Mouse (Mus musculus) cortical plate, adult 2 months (tissue): ENCODE measurements around the gene Spata9. TPM values are rescaled to one million over a fixed set of nuclear protein-coding genes. Genes with fewer than 3 reads are reported as not detected.
A peak's percentile ranks its signal among the peaks of the same experiment; 100 is the strongest.
"Not testable (repeated sequence)": the region's sequence is repeated elsewhere in the genome, so short reads cannot be mapped to it uniquely, and the experiment has no call there.

ENCODE experiments used
- H3K27ac ChIP-seq: fragments of 200-500 bp; 2 replicates; pipeline ENCODE4 v1.5.1; 2012; ENCODE audit warnings: low read length, control low read depth, inconsistent platforms; ENCODE audit not compliant: insufficient read depth
- H3K4me1 ChIP-seq: fragments of 200-500 bp; 2 replicates; pipeline ENCODE4 v1.6.1; 2011; ENCODE audit warnings: low read length; ENCODE audit not compliant: control insufficient read depth, insufficient read depth
- H3K4me3 ChIP-seq: fragments of 200-500 bp; 2 replicates; pipeline ENCODE4 v1.5.1; 2011; ENCODE audit warnings: mild to moderate bottlenecking, low read length, control low read depth; ENCODE audit not compliant: insufficient read depth
- CTCF ChIP-seq: fragments of 200-500 bp; IDR thresholded peaks from 2 replicates; pipeline ENCODE4 v1.5.1; 2011; ENCODE audit warnings: mild to moderate bottlenecking, control low read depth, low read length; ENCODE audit not compliant: insufficient read depth; ENCODE audit errors: extremely low read depth
- POLR2A ChIP-seq: fragments of 200-500 bp; IDR thresholded peaks from 2 replicates; pipeline ENCODE4 v1.6.1; 2011; ENCODE audit warnings: mild to moderate bottlenecking, low read length, control low read depth; ENCODE audit not compliant: insufficient read depth; ENCODE audit errors: extremely low read depth
- polyA plus RNA-seq: library from polyadenylated mRNA; depleted of rRNA; stranded (reverse); fragments of >200 nt; gene quantifications from 2 replicates; pipeline ENCODE4 v1.2.3, GENCODE M21; 2012; rRNA removed

The Spata9 gene
- 0.23 and 0.26 TPM in 2 replicates for polyA plus RNA-seq

- TF ChIP-seq POLR2A (no peak), CTCF (no peak)
- H3K4me3 ChIP-seq: no peak within 1 kb of the TSS
- H3K4me1 ChIP-seq: no peaks in the 10 kb centered on the region
- no peak within 1 kb of the TSS for H3K27ac ChIP-seq
These were observed at the start of gene Spata9 for GRCm38 (mm10) chr13:75966850-75967249. Gene Spata9, plus strand, starts transcription at chr13:75967150.

- Histone ChIP-seq H3K27ac (no peak overlapping the region; the same call in 1 of the 2 replicates), H3K4me3 (no peak overlapping the region), H3K4me1 (no peaks in the 10 kb centered on the region)
- TF ChIP-seq CTCF (no peak), POLR2A (no peak)
These were observed 39.0 kb upstream of the Spata9 start for GRCm38 (mm10) chr13:75927951-75928350.

GRCm38 (mm10) chr13:75929071-75929470 lies 37.9 kb upstream of the Spata9 start:
- H3K4me3 ChIP-seq, H3K4me1 ChIP-seq, H3K27ac ChIP-seq: not testable (repeated sequence)

GRCm38 (mm10) chr13:75930023-75930422 lies 36.9 kb upstream of the Spata9 start:
- no peak overlapping the region for H3K27ac ChIP-seq
- no peaks in the 10 kb centered on the region for H3K4me1 ChIP-seq
- H3K4me3 ChIP-seq: no peak overlapping the region
- TF ChIP-seq CTCF: no peak
- TF ChIP-seq POLR2A: no peak

- no peak overlapping the region for H3K4me3 ChIP-seq
- TF ChIP-seq POLR2A: no peak
- TF ChIP-seq CTCF: no peak
- no peaks in the 10 kb centered on the region for H3K4me1 ChIP-seq
- no peak overlapping the region for H3K27ac ChIP-seq
These were observed 36.3 kb upstream of the Spata9 start for GRCm38 (mm10) chr13:75930660-75931059.

GRCm38 (mm10) chr13:75931073-75931472 lies 35.9 kb upstream of the Spata9 start:
- H3K4me1 ChIP-seq: no peaks in the 10 kb centered on the region
- H3K27ac ChIP-seq: no peak overlapping the region
- no peak overlapping the region for H3K4me3 ChIP-seq
- TF ChIP-seq POLR2A (no peak), CTCF (no peak)

- Histone ChIP-seq H3K27ac (no peak overlapping the region), H3K4me3 (no peak overlapping the region), H3K4me1 (no peaks in the 10 kb centered on the region)
- TF ChIP-seq CTCF (no peak), POLR2A (no peak)
These were observed 33.7 kb upstream of the Spata9 start for GRCm38 (mm10) chr13:75933287-75933686.

- no peak overlapping the region for H3K27ac ChIP-seq
- no peak for TF ChIP-seq CTCF
- no peak for TF ChIP-seq POLR2A
- no peaks in the 10 kb centered on the region for H3K4me1 ChIP-seq
- no peak overlapping the region for H3K4me3 ChIP-seq
These were observed 28.1 kb upstream of the Spata9 start for GRCm38 (mm10) chr13:75938866-75939265.

GRCm38 (mm10) chr13:75940791-75941517 lies 26.0 kb upstream of the Spata9 start:
- Histone ChIP-seq H3K4me3 (no peak overlapping the region), H3K4me1 (no peaks in the 10 kb centered on the region; the same call in 1 of the 2 replicates), H3K27ac (no peak overlapping the region)
- TF ChIP-seq CTCF (no peak), POLR2A (no peak)

GRCm38 (mm10) chr13:75941518-75942295 lies 25.2 kb upstream of the Spata9 start:
- TF ChIP-seq CTCF (no peak), POLR2A (no peak)
- Histone ChIP-seq H3K4me3 (0 out of 2 replicates have a peak overlapping the region, but pooled peaks have one; percentile 11), H3K4me1 (no peaks in the 10 kb centered on the region; the same call in 1 of the 2 replicates), H3K27ac (no peak overlapping the region)
